Mouse (Mus musculus): ENCODE measurements around the gene Bmx. TPM values are rescaled to one million over a fixed set of nuclear protein-coding genes. Genes with fewer than 3 reads are reported as not detected.

Gene Bmx
- 0.47 and 0.93 TPM in 2 replicates for polyA plus RNA-seq (2014; fragmentation: Nextera tagmentation; extraction: Ambion mirVana)

DNA sequence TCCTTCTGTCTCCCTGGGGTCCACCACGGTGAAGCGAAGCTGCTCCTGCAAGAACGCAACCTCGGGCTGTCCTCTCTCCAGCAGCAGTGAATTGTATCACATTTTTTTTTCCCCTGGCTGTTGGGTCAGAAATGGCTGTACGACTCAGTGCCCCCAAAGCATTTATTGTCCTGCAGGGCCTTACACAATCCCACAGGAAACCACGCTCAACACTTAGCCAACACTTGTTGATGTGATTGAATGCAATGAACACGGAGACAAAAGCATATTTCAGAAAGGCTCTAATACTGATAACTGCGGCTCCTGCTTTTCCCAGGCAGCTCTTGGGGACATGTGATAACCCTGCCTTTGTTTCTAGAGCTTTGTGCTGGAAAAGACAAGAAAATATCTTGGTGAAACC lies at the start of gene Bmx:
Gene Bmx (minus strand): TSS at position 137 of the 400 bp plus-strand sequence.
- DNase-seq (ENCODE audit: low spot score) (no peak), ATAC-seq (replicated peaks; ENCODE audit: low FRiP score, low TSS enrichment, low read depth) (no peak)
- Histone ChIP-seq H3K4me2 (ENCODE audit: low read length) (no peak within 1 kb of the TSS), H3K27ac (ENCODE audit: low read depth) (no peak within 1 kb of the TSS), H3K4me1 (replicated peaks; ENCODE audit: control insufficient read depth, insufficient read depth, low read length) (no peaks in the 10 kb centered on the region), H3K9ac (ENCODE audit: low read length) (no peak within 1 kb of the TSS), H3K36me3 (ENCODE audit: control insufficient read depth, insufficient read depth, low read length) (no peaks in the 10 kb centered on the region), H3K4me3 (ENCODE audit: low read depth, low read length) (no peak within 1 kb of the TSS), H3K27me3 (replicated peaks; ENCODE audit: control insufficient read depth, insufficient read depth, low read length) (no peaks in the 10 kb centered on the region; the same call in 1 of the 2 replicates), H3K9me3 (ENCODE audit: control insufficient read depth, low read length) (no peaks in the 10 kb centered on the region)
- 69% methylated on average over 8 of the region's 8 CpGs for WGBS

DNA sequence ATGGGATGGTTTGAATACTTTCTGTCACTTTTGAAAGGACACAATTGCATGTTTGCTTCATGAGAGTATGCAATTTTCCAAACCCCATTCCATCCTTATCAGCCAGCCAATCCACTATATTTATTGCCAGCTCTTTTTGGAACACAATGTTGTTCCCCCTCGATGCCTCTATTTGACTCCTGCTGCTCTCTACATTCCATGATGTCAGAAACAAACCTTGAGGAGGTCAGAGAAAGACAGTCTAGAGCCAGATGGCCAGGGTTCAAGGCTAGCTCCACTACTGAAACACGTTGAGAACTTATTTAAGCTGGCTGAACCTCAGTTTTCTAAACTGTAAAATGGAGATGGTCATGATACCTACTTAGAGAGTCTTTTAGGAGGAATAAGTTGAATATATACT lies 48.3 kb upstream of the Bmx start:
- H3K27me3 ChIP-seq (replicated peaks; ENCODE audit: control insufficient read depth, insufficient read depth, low read length), result no peaks in the 10 kb centered on the region
- ATAC-seq (replicated peaks; ENCODE audit: low FRiP score, low TSS enrichment, low read depth) (no peak), DNase-seq (ENCODE audit: low spot score) (no peak)
- no peaks in the 10 kb centered on the region for H3K4me1 ChIP-seq (replicated peaks; ENCODE audit: control insufficient read depth, insufficient read depth, low read length)
- H3K27ac ChIP-seq (ENCODE audit: low read depth), result no peak overlapping the region
- H3K4me2 ChIP-seq (ENCODE audit: low read length), result no peak overlapping the region
- no peak overlapping the region for H3K9ac ChIP-seq (ENCODE audit: low read length)
- H3K9me3 ChIP-seq (ENCODE audit: control insufficient read depth, low read length), result no peaks in the 10 kb centered on the region
- H3K4me3 ChIP-seq (ENCODE audit: low read depth, low read length), result no peak overlapping the region
- 60% methylated on average over 2 of the region's 2 CpGs for WGBS
- no peaks in the 10 kb centered on the region for H3K36me3 ChIP-seq (ENCODE audit: control insufficient read depth, insufficient read depth, low read length)

DNA sequence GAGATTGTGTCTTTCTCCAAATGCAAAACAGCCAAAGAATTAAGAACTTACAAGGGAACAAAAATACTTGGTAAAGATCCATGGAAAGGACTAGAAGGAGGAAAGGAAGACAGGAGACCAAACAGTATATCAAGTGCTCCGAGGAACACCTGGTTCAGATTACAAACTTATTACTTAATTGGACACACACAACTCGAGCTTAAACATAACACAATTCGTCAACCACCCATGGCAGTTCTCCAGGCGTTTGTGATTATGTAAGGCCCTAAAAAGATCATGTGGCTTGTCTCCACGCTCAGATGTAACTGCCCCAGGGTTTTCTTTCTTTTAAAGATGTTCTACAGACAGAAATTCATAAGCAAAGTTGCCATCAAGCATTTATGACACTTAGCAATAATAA lies 33.2 kb upstream of the Bmx start:
- Histone ChIP-seq H3K9ac (ENCODE audit: low read length) (no peak overlapping the region), H3K4me3 (ENCODE audit: low read depth, low read length) (no peak overlapping the region), H3K27me3 (replicated peaks; ENCODE audit: control insufficient read depth, insufficient read depth, low read length) (0 out of 2 replicates have a peak, but pooled peaks cover 2% of the 10 kb centered on the region), H3K36me3 (ENCODE audit: control insufficient read depth, insufficient read depth, low read length) (no peaks in the 10 kb centered on the region), H3K27ac (ENCODE audit: low read depth) (no peak overlapping the region), H3K4me1 (replicated peaks; ENCODE audit: control insufficient read depth, insufficient read depth, low read length) (no peaks in the 10 kb centered on the region), H3K9me3 (ENCODE audit: control insufficient read depth, low read length) (no peaks in the 10 kb centered on the region), H3K4me2 (ENCODE audit: low read length) (no peak overlapping the region)
- DNase-seq (ENCODE audit: low spot score), result no peak
- no peak for ATAC-seq (replicated peaks; ENCODE audit: low FRiP score, low TSS enrichment, low read depth)
- 39% methylated on average over 5 of the region's 5 CpGs for WGBS

DNA sequence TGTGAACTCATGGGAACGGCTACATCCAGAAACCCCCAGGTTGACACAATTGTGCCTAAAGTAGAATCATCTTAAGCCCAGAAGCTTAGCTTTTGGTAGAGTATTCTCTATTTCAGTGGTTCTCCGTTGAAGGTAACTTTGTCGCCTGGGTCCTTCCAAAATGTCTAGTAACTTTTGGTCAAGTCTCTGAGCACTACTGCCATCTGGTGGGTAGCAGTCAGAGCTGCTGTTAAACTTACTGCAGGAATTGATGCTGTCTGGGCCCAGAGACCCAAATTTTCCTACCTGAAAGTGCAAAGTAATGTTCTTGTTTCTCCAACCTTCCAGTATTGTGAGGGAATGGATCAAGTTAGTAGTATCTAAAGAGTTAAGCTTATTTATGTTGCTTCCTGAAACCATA lies 29.1 kb upstream of the Bmx start:
- Histone ChIP-seq H3K27me3 (replicated peaks; ENCODE audit: control insufficient read depth, insufficient read depth, low read length) (no peaks in the 10 kb centered on the region; the same call in 1 of the 2 replicates), H3K9ac (ENCODE audit: low read length) (no peak overlapping the region), H3K4me1 (replicated peaks; ENCODE audit: control insufficient read depth, insufficient read depth, low read length) (no peaks in the 10 kb centered on the region), H3K36me3 (ENCODE audit: control insufficient read depth, insufficient read depth, low read length) (no peaks in the 10 kb centered on the region), H3K4me2 (ENCODE audit: low read length) (no peak overlapping the region), H3K27ac (ENCODE audit: low read depth) (no peak overlapping the region), H3K9me3 (ENCODE audit: control insufficient read depth, low read length) (no peaks in the 10 kb centered on the region), H3K4me3 (ENCODE audit: low read depth, low read length) (no peak overlapping the region)
- ATAC-seq (replicated peaks; ENCODE audit: low FRiP score, low TSS enrichment, low read depth) (no peak), DNase-seq (ENCODE audit: low spot score) (no peak)
- 62% methylated on average over 3 of the region's 3 CpGs for WGBS

DNA sequence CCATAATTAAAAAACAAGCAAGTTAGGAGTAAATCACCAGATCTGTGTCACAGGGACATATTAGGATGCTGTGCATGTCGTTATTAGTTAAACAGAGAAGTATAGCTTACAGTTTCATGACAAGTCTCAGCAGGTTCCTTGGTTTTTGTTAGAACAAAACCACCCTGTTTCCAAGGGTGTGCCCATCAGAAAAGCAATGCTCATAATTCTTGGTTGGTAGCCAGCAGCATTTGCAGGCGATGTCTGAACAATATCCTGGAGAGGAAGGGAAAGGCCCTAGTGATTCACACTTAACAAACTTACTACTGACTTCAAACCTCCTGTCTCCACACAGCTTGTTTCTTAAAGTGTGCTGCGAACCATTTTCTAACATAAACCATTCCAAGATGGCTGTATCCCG lies 25.8 kb upstream of the Bmx start:
- H3K4me3 ChIP-seq (ENCODE audit: low read depth, low read length), result no peak overlapping the region
- H3K4me1 ChIP-seq (replicated peaks; ENCODE audit: control insufficient read depth, insufficient read depth, low read length), result no peaks in the 10 kb centered on the region
- no peak for DNase-seq (ENCODE audit: low spot score)
- no peaks in the 10 kb centered on the region; the same call in 1 of the 2 replicates for H3K27me3 ChIP-seq (replicated peaks; ENCODE audit: control insufficient read depth, insufficient read depth, low read length)
- H3K4me2 ChIP-seq (ENCODE audit: low read length), result no peak overlapping the region
- WGBS, result 77% methylated on average over 4 of the region's 4 CpGs
- H3K9ac ChIP-seq (ENCODE audit: low read length), result no peak overlapping the region
- H3K9me3 ChIP-seq (ENCODE audit: control insufficient read depth, low read length), result no peaks in the 10 kb centered on the region
- no peaks in the 10 kb centered on the region for H3K36me3 ChIP-seq (ENCODE audit: control insufficient read depth, insufficient read depth, low read length)
- H3K27ac ChIP-seq (ENCODE audit: low read depth), result no peak overlapping the region
- ATAC-seq (replicated peaks; ENCODE audit: low FRiP score, low TSS enrichment, low read depth), result no peak

DNA sequence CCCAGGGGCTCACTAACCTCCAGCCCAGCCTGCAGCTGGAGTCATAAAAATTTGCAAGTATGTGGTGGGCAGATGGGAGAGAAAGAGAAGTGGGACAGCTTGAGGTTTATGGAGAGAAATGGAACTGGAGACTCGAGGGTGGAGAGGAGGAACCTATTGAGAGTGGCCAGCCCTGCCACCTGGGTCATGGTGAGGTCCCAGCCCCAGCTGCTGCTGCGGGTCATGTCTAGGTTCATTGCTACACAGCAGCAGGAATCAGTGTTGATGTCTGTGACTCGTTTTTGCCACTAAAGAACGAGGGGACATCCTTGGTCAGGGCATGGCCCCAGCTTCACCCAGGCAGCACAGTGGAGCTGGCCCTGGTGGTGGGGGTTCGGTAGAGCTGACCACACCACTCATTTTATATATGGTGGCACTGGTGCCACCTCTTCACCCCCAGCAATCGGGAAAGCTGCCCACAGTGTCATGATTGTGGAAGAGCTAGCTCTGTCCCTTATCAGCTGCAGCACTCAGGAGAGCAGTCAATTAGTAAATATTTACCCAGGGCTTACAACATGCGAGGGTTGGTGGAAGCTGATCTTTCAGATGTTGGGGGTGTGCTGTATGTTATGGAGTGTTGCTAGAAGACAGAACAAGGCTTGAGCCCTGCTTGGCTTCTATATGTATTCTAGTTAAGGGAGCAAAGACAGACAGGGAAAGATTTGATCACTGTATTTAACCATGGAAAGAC lies 23.1 kb upstream of the Bmx start:
- no peak for ATAC-seq (replicated peaks; ENCODE audit: low FRiP score, low TSS enrichment, low read depth)
- Histone ChIP-seq H3K36me3 (ENCODE audit: control insufficient read depth, insufficient read depth, low read length) (no peaks in the 10 kb centered on the region), H3K4me2 (ENCODE audit: low read length) (no peak overlapping the region), H3K27me3 (replicated peaks; ENCODE audit: control insufficient read depth, insufficient read depth, low read length) (no peaks in the 10 kb centered on the region; the same call in 1 of the 2 replicates), H3K9ac (ENCODE audit: low read length) (no peak overlapping the region), H3K9me3 (ENCODE audit: control insufficient read depth, low read length) (no peaks in the 10 kb centered on the region), H3K4me3 (ENCODE audit: low read depth, low read length) (no peak overlapping the region), H3K27ac (ENCODE audit: low read depth) (no peak overlapping the region), H3K4me1 (replicated peaks; ENCODE audit: control insufficient read depth, insufficient read depth, low read length) (no peaks in the 10 kb centered on the region)
- 41% methylated on average over 7 of the region's 7 CpGs for WGBS
- DNase-seq (ENCODE audit: low spot score), result no peak

DNA sequence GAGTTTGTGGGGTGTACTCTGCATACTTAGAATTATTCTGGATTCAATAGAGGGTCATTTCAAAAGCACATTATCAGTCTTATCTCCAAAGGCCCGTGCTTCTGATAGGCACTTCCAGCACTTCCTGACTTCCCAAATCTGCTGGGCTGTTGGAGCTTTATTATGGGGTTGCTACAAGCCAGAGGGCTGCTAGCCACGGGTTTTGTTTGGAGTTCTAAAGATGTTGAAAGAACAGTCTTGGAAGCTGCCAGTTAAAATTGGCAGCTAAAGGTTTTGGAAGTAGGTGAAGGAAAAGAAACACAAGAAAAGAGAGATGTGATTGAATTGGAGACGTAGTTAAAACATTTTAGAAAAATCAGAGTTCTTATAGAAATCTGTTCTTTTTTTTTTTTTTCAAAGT lies 17.5 kb upstream of the Bmx start:
- 51% methylated on average over 3 of the region's 3 CpGs for WGBS
- Histone ChIP-seq H3K4me2 (ENCODE audit: low read length) (no peak overlapping the region), H3K27me3 (replicated peaks; ENCODE audit: control insufficient read depth, insufficient read depth, low read length) (no peaks in the 10 kb centered on the region), H3K4me1 (replicated peaks; ENCODE audit: control insufficient read depth, insufficient read depth, low read length) (no peaks in the 10 kb centered on the region), H3K36me3 (ENCODE audit: control insufficient read depth, insufficient read depth, low read length) (no peaks in the 10 kb centered on the region), H3K9me3 (ENCODE audit: control insufficient read depth, low read length) (no peaks in the 10 kb centered on the region), H3K9ac (ENCODE audit: low read length) (no peak overlapping the region), H3K4me3 (ENCODE audit: low read depth, low read length) (no peak overlapping the region), H3K27ac (ENCODE audit: low read depth) (no peak overlapping the region)
- DNase-seq (ENCODE audit: low spot score), result no peak
- no peak for ATAC-seq (replicated peaks; ENCODE audit: low FRiP score, low TSS enrichment, low read depth)

DNA sequence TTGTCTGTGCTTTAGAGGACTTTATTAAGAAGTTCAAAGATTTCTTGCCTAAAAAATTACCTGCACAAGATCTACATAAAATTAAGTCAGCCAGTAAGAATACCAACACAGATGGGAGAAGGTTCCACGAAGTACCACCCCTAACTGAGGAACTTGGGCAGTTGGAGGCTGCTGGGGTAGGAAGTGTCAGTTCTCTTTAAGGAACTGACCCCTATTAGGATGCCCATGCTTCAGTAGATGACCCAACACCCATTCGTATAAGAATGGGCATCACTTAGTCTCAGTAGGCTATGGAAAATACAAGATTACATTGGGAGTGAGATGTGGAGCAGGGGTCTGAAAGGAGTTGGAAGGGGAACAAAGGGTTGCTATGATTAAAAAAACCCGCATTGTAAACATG lies 12.6 kb upstream of the Bmx start:
- WGBS, result 90% methylated on average over 3 of the region's 3 CpGs
- Histone ChIP-seq H3K9me3 (ENCODE audit: control insufficient read depth, low read length) (no peaks in the 10 kb centered on the region), H3K27me3 (replicated peaks; ENCODE audit: control insufficient read depth, insufficient read depth, low read length) (0 out of 2 replicates have a peak, but pooled peaks cover 2% of the 10 kb centered on the region), H3K36me3 (ENCODE audit: control insufficient read depth, insufficient read depth, low read length) (no peaks in the 10 kb centered on the region), H3K9ac (ENCODE audit: low read length) (no peak overlapping the region), H3K4me3 (ENCODE audit: low read depth, low read length) (no peak overlapping the region), H3K4me1 (replicated peaks; ENCODE audit: control insufficient read depth, insufficient read depth, low read length) (no peaks in the 10 kb centered on the region), H3K27ac (ENCODE audit: low read depth) (no peak overlapping the region), H3K4me2 (ENCODE audit: low read length) (no peak overlapping the region)
- no peak for DNase-seq (ENCODE audit: low spot score)
- no peak for ATAC-seq (replicated peaks; ENCODE audit: low FRiP score, low TSS enrichment, low read depth)

DNA sequence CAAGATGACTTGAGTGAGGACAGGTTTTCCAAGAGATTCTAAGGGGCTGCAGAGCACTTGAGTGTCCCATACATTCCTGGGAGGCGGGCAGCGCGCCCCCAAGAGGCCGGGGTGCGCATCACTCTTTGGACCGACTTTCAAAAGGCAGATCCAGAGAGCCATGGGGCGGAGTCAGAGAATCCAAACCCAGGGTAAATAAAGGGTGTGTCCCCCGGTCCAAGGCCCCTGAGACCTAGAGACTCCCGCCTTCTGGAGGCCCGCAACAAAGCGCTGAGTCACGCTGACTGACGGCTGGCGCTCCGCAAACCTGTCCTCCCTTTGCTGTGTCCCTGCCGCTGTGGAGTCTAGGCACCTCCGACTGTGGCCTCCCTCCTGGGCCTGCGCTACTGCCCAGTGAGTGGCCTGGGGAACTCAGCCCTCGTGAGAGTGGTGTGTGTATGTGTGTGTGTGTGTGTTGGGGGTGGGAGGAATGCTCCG lies 11.3 kb upstream of the Bmx start, which contains the start of gene Pir:
Gene Pir (plus strand): TSS at position 87 of the 477 bp plus-strand sequence.
- WGBS, result 13% methylated on average over 20 of the region's 20 CpGs
- peak within 1 kb of the TSS; percentile 50 for H3K4me2 ChIP-seq (ENCODE audit: low read length)
- H3K27ac ChIP-seq (ENCODE audit: low read depth), result no peak within 1 kb of the TSS
- no peaks in the 10 kb centered on the region for H3K9me3 ChIP-seq (ENCODE audit: control insufficient read depth, low read length)
- peak within 1 kb of the TSS; percentile 32 for H3K4me3 ChIP-seq (ENCODE audit: low read depth, low read length)
- DNase-seq (ENCODE audit: low spot score), result peak; percentile 66
- H3K9ac ChIP-seq (ENCODE audit: low read length), result no peak within 1 kb of the TSS
- peak; percentile 88 for ATAC-seq (replicated peaks; ENCODE audit: low FRiP score, low TSS enrichment, low read depth)
- no peaks in the 10 kb centered on the region for H3K36me3 ChIP-seq (ENCODE audit: control insufficient read depth, insufficient read depth, low read length)
- 0 out of 2 replicates have a peak, but pooled peaks cover 2% of the 10 kb centered on the region for H3K27me3 ChIP-seq (replicated peaks; ENCODE audit: control insufficient read depth, insufficient read depth, low read length)
- no peaks in the 10 kb centered on the region for H3K4me1 ChIP-seq (replicated peaks; ENCODE audit: control insufficient read depth, insufficient read depth, low read length)

Measured in intestine, embryonic 14.5 days (tissue).